Mouse (Mus musculus) cerebellum, adult 18-20 months (tissue): Measurements from ENCODE around the gene Cyp51.
"Not testable (repeated sequence)": the region's sequence is repeated elsewhere in the genome, so short reads cannot be mapped to it uniquely, and the experiment has no call there.

Experiments used
- DNase-seq, 2 experiments: peaks; one replicate each; pipeline ENCODE4 v3.0.0; 2021

Gene Cyp51

DNA sequence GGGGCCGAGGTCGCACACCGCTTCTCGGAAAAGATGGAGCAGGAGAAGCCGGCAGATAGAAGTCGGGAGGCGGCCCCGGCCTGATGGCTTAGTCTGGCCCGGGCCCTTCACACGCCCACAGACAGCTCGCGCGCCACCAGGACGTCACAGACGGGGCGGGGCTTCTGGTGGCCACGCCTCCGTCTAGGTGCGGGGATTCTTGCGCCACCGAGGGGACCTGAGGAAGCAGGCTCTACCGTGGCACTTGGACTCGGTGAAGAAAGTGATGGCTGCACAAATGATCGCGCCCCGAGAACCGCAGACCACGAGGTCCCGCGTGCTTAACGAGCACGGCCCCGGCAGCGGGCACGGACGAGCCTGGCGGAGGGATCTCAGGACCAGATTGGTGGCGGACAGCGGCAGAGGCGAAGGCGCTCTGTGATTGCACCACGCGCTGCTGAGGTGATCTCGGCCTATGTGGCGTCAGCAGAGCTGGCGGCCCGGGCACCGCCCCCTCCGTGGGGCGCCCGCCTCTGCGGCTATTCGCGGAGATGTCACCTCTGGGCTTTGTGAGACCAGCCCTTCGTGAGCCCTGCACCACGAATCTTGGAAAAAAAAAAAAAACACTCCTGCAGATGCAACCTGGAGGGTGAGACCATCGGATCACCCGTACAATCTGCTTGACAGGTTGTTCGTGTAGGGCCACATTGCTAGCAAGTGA is at the start of gene Cyp51:
Cyp51 (minus strand) TSS at position 406 of the 700 bp plus-strand sequence.
- DNase-seq, result peak; percentile 92 to 94

DNA sequence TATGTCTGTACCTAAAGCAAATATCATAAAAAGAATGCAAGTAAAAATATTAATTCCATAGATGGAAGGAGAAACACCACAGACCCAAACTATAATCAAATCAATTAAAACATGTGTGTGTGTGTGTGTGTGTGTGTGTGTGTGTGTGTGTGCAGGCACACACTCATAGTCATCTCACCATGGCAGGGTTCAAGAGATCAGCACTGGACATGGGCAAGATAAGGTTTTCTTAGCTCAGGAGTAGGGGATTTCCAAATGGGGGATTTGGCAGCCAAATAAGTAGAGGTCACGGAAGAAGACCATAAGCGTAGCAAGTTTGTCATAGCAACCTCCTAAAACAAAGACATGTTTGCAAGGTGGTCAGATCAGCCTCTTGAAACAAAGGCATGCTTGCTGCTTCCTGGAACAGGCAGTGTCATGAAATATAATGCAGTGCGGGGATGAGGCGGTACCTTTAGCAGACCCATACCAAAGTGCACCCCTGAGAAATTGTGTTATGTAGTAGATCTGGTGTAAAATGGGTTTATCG is 8.1 kb upstream of the Cyp51 start:
- no peak for DNase-seq

- not testable (repeated sequence) for DNase-seq
Observed at GRCm38 (mm10) chr5:4107056-4107455, 2.5 kb upstream of the Cyp51 start.

DNA sequence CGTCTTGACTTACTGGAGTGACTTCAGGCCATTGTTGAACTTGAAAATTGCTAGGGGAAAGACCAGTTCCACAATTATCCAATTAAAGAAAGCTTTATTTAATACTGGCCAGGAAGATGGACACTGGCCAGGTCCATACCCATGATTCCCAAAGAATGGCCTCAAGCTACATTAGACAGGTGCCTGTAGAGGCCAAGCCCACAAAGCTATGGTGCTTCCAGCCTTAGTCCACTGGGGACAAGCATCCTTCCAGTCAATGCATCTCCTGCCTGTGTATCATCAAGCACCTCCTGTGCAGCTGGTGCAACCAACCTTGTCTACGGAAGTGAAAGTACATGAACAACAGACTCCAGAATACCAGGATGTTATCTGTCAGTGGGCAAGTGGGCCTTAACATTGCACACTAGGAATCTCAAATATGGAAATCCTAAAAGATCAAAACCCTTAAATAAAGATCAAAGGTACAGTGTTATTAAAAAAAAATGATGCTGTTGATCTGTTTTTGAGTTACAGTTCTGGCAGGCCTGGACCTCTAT is 1.2 kb upstream of the Cyp51 start:
- DNase-seq, result no peak

DNA sequence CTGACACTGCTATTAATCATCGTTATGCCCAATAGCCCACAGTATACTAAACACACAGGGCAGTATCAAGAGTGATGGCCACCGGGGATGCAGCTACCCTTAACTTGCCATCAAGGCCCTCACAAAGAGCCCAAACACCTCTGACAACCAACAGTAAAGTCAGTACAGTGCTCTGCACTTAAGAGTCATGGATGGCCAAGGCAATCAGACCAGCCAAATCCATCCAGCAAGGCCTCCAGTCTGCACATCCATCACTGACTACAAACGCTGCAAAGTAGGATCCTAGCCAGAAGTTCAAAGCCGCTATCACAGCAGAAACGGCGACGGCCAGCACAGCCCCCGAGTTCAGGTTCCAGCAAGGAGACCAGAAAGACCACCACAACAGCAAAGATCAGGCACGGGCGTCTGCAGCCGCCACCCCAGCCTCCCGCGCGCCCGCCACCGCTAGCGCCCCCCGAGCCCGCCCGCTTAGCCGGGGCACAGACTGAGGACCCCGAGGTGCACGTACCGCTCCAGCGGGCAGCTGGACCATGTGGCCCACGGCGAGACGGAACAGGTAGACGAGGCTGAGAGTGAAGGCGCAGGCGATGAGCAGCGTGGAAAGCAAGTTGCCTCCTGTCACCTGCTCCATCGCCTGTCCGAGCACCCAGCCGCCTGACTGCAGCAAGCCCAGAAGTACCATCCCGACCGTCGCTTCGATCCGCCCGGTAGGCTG is 763 bp downstream of the Cyp51 start:
- DNase-seq, result no peak

- no peak for DNase-seq
Observed at GRCm38 (mm10) chr5:4101770-4102169, 2.8 kb downstream of the Cyp51 start.

- DNase-seq, result no peak
Observed at GRCm38 (mm10) chr5:4101031-4101430, 3.5 kb downstream of the Cyp51 start.

GRCm38 (mm10) chr5:4094471-4094870 is 10.1 kb downstream of the Cyp51 start:
- DNase-seq, result no peak

DNA sequence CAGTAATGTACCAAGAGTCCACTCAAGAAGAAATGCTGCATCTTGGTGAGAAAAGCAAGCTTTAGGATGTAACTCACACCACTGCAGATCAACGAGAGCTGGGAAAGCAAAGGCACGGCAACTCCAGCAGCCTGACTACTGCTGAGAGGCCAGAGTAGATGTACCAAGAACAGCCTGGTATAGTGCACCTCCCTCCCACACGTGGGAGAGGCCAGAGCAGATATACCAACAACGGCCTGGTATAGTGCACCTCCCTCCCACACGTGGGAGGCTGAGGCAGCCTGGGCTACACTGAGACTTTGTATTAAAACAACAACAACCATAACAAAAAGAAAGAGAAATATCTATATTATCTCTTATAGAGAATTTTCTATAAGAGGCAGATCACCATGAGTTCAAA is 16.4 kb downstream of the Cyp51 start:
- DNase-seq, result no peak

GRCm38 (mm10) chr5:4086309-4086708 is 18.2 kb downstream of the Cyp51 start:
- no peak for DNase-seq

- no peak for DNase-seq
Observed at GRCm38 (mm10) chr5:4084948-4085347, 19.6 kb downstream of the Cyp51 start.

GRCm38 (mm10) chr5:4081513-4081912 is 23.0 kb downstream of the Cyp51 start:
- DNase-seq, result no peak

GRCm38 (mm10) chr5:4080861-4081260 is 23.7 kb downstream of the Cyp51 start:
- no peak for DNase-seq

- DNase-seq, result no peak
Observed at GRCm38 (mm10) chr5:4079086-4079485, 25.5 kb downstream of the Cyp51 start.

DNA sequence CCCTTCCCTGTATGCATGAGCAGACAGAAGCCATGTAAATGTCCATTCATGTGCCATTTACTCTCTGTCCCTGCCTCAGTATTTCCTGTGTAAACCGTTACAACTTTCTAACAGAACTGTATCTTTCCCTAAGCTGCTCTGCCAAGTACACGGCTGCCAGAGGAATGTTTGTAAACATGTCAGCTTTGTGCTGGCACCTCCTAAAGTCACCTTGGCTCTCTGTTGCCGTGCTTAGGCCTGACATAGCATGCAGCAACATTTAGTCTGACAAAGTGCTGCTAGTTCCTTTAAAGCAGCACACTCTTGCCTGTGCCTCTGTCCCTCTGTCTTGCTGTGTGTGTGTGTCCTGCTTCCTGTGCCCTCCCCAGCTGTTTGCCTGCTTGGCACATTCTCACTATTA is 37.3 kb downstream of the Cyp51 start:
- DNase-seq, result no peak

GRCm38 (mm10) chr5:4066476-4067115 is 38.0 kb downstream of the Cyp51 start:
- DNase-seq, result no peak

DNA sequence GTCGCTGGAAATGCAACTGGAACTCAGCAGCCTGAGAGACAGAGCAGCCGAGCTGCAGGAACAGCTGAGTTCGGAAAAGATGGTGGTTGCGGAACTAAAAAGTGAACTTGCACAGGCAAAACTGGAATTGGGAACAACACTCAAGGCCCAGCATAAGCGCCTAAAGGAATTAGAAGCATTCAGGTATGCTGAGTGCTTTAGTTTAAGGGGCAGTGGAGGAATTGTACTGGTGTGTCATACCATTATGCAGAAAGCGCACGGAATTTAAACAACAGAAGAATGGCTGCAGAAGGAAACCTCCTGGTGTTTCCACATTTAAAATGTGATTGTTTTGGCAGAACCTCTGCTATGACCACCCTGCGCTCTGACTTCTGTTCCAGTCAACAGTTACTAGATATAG is 44.2 kb downstream of the Cyp51 start:
- no peak for DNase-seq

GRCm38 (mm10) chr5:4040922-4041321 is 63.6 kb downstream of the Cyp51 start:
- DNase-seq, result no peak

GRCm38 (mm10) chr5:4040372-4040771 is 64.2 kb downstream of the Cyp51 start:
- no peak for DNase-seq

GRCm38 (mm10) chr5:4039351-4039750 is 65.2 kb downstream of the Cyp51 start:
- DNase-seq, result no peak

DNA sequence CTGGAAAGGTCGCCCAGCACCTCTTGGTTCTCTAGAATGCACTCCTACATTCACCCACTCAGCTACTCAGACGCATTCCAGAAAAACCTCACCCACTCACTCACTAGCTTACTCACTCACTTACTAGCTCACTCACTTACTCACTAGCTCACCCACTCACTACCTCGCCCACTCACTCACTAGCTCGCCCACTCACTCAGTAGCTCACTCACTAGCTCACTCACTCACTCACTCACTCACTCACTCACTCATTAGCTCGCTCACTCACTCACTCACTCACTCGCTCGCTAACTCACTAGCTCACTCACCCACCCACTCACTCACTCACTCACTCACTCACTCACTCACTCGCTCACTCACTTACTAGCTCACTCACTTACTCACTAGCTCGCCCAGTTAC is 67.9 kb downstream of the Cyp51 start:
- no peak for DNase-seq

DNA sequence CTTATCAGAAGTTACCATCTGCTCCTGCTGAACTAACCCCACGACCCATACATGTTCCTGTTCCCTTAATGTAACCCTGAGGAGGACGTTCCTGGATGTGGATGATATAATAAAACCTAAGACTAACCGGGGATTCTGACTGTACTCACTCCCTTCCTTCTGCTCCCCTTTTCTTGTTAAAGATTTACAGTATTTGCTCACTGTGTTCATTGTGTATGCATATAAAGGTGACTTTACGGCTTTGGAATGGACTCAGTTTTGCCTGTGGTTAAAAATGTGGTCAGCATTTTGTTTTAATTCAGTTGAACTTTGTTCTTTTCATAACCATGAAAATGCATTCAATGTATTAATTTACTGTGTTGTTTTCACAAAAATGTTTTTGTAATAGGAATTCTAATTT is 72.7 kb downstream of the Cyp51 start:
- DNase-seq, result no peak
